Mouse (Mus musculus): Measurements from ENCODE around the gene Oprd1. TPM values are rescaled to one million over a fixed set of nuclear protein-coding genes. Genes with fewer than 3 reads are reported as not detected.

Oprd1 gene
- polyA plus RNA-seq, 1 experiment, result 0.19 TPM

DNA sequence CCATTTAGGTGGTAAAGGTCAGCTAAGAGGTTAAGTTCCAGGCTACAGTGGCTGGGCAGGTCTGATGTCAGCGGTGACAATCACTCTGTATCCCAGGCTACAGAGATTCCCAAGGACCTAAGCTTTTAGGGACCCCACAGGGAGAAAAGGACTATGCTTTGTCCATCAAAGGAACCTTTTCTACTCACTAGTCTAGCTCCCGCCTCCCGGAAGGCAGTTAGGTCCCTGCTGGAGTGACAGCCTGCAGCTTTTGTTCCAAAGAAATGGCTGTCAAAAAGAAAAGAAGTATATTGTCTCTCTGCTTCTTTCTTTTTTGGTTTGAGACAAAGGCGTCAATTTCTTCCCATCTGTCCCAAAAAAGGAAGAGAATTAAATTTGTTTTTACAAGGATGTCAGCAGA, 33.1 kb downstream of the Oprd1 start:
- Histone ChIP-seq H3K27ac (ENCODE audit: insufficient read depth, low read depth, low read length) (no peak overlapping the region), H3K4me3 (ENCODE audit: insufficient read depth, low read depth, low read length) (no peak overlapping the region), H3K36me3 (ENCODE audit: control insufficient read depth, insufficient read depth, low read length) (no peaks in the 10 kb centered on the region), H3K4me1 (ENCODE audit: control insufficient read depth, insufficient read depth, low read length) (no peaks in the 10 kb centered on the region), H3K27me3 (replicated peaks; ENCODE audit: control insufficient read depth, insufficient read depth, low read length) (no peaks in the 10 kb centered on the region)
- DNase-seq, result no peak
- WGBS, result 82% methylated on average over 4 of the region's 4 CpGs
- no peak for TF ChIP-seq CTCF (conservative IDR thresholded peaks at IDR 0.05; ENCODE audit: insufficient read depth, insufficient read length, low read depth, low read length)

- 92% methylated on average over 7 of the region's 7 CpGs for WGBS
- Histone ChIP-seq H3K27me3 (replicated peaks; ENCODE audit: control insufficient read depth, insufficient read depth, low read length) (no peaks in the 10 kb centered on the region), H3K4me3 (ENCODE audit: insufficient read depth, low read depth, low read length) (no peak overlapping the region), H3K27ac (ENCODE audit: insufficient read depth, low read depth, low read length) (no peak overlapping the region), H3K36me3 (ENCODE audit: control insufficient read depth, insufficient read depth, low read length) (no peaks in the 10 kb centered on the region), H3K4me1 (ENCODE audit: control insufficient read depth, insufficient read depth, low read length) (no peaks in the 10 kb centered on the region)
- DNase-seq, result no peak
- no peak for TF ChIP-seq POLR2A (IDR thresholded peaks at IDR 0.05; ENCODE audit: low read depth, low read length)
- TF ChIP-seq CTCF (conservative IDR thresholded peaks at IDR 0.05; ENCODE audit: insufficient read depth, insufficient read length, low read depth, low read length), result no peak
Observed at GRCm38 (mm10) chr4:132108221-132108620, 36.1 kb downstream of the Oprd1 start.

DNA sequence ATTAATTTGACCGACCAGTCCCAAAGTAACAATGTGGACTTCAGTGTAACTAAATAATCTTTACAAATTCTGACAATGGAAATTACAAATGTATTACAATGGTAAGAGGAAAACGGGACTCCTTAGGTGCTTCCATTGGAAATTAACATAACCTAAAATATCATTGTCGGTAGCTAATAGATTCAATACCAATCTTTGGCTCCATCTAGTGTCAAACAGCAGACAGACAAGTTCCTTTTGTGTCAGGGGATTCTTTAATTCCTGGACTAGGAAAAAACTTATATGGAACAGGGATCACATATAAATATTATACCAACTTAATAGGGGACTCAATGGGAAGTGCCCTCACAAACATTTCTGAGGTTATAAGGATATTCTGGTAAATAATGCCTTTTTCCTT, 43.1 kb downstream of the Oprd1 start:
- H3K4me3 ChIP-seq (ENCODE audit: insufficient read depth, low read depth, low read length), result no peak overlapping the region
- H3K36me3 ChIP-seq (ENCODE audit: control insufficient read depth, insufficient read depth, low read length), result no peaks in the 10 kb centered on the region
- TF ChIP-seq CTCF (conservative IDR thresholded peaks at IDR 0.05; ENCODE audit: insufficient read depth, insufficient read length, low read depth, low read length), result no peak
- TF ChIP-seq POLR2A (IDR thresholded peaks at IDR 0.05; ENCODE audit: low read depth, low read length), result no peak
- no peak overlapping the region for H3K27ac ChIP-seq (ENCODE audit: insufficient read depth, low read depth, low read length)
- WGBS, result 32% methylated on average over 3 of the region's 3 CpGs
- no peaks in the 10 kb centered on the region for H3K27me3 ChIP-seq (replicated peaks; ENCODE audit: control insufficient read depth, insufficient read depth, low read length)
- H3K4me1 ChIP-seq (ENCODE audit: control insufficient read depth, insufficient read depth, low read length), result no peaks in the 10 kb centered on the region; the same call in 1 of the 2 replicates
- no peak for DNase-seq

DNA sequence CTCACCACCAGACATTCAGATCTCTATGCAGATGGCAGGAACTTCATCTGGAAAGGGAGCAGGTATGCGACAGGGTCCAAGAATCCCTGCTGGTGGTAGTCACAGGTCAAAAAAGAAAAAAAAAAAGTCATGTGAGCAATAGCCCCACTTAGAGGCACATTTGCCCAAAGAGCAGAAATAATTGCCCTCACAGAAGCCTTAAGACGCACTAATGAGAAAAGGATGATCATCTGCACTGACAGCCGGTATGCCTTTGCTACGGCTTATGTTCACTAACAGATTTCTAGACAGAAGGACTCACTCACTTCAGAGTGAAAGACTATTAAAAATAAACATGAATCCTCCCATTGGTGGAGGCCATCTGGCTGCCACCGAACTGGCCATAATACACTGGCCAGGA, 44.7 kb downstream of the Oprd1 start:
- WGBS, result 70% methylated on average over 5 of the region's 5 CpGs
- no peak for DNase-seq
- Histone ChIP-seq H3K4me1 (ENCODE audit: control insufficient read depth, insufficient read depth, low read length) (no peaks in the 10 kb centered on the region; the same call in 1 of the 2 replicates), H3K27me3 (replicated peaks; ENCODE audit: control insufficient read depth, insufficient read depth, low read length) (no peaks in the 10 kb centered on the region), H3K36me3 (ENCODE audit: control insufficient read depth, insufficient read depth, low read length) (no peaks in the 10 kb centered on the region), H3K27ac (ENCODE audit: insufficient read depth, low read depth, low read length) (no peak overlapping the region), H3K4me3 (ENCODE audit: insufficient read depth, low read depth, low read length) (no peak overlapping the region)
- TF ChIP-seq POLR2A (IDR thresholded peaks at IDR 0.05; ENCODE audit: low read depth, low read length), result no peak
- TF ChIP-seq CTCF (conservative IDR thresholded peaks at IDR 0.05; ENCODE audit: insufficient read depth, insufficient read length, low read depth, low read length), result no peak

- TF ChIP-seq CTCF (conservative IDR thresholded peaks at IDR 0.05; ENCODE audit: insufficient read depth, insufficient read length, low read depth, low read length) (no peak), POLR2A (IDR thresholded peaks at IDR 0.05; ENCODE audit: low read depth, low read length) (no peak)
- Histone ChIP-seq H3K4me1 (ENCODE audit: control insufficient read depth, insufficient read depth, low read length) (no peaks in the 10 kb centered on the region), H3K27me3 (replicated peaks; ENCODE audit: control insufficient read depth, insufficient read depth, low read length) (no peaks in the 10 kb centered on the region), H3K4me3 (ENCODE audit: insufficient read depth, low read depth, low read length) (no peak overlapping the region), H3K36me3 (ENCODE audit: control insufficient read depth, insufficient read depth, low read length) (no peaks in the 10 kb centered on the region), H3K27ac (ENCODE audit: insufficient read depth, low read depth, low read length) (no peak overlapping the region)
- no peak for DNase-seq
- 86% methylated on average over 7 of the region's 7 CpGs for WGBS
Observed at GRCm38 (mm10) chr4:132095043-132095442, 49.2 kb downstream of the Oprd1 start.

DNA sequence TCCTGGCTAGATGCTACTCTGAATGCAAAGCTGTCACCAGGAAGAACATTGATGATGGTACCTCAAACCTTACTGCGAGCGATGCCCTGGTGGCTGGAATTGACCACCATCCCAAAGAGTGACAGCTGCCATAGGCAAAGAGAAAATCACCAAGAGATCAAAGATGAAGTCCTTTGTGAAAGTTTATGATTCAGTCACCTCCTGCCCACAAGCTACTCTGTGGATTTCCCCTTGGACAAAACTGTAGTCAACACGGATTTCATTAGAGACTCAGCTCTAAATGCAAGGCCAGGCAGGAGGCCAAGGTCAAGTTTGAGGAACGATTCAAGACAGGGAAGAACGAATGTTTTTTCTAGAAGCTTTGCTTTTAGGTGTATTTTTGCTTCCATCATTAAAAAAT, 50.4 kb downstream of the Oprd1 start:
- Histone ChIP-seq H3K27me3 (replicated peaks; ENCODE audit: control insufficient read depth, insufficient read depth, low read length) (no peaks in the 10 kb centered on the region), H3K4me1 (ENCODE audit: control insufficient read depth, insufficient read depth, low read length) (no peaks in the 10 kb centered on the region), H3K4me3 (ENCODE audit: insufficient read depth, low read depth, low read length) (no peak overlapping the region), H3K27ac (ENCODE audit: insufficient read depth, low read depth, low read length) (no peak overlapping the region), H3K36me3 (ENCODE audit: control insufficient read depth, insufficient read depth, low read length) (no peaks in the 10 kb centered on the region)
- 79% methylated on average over 5 of the region's 5 CpGs for WGBS
- no peak for TF ChIP-seq POLR2A (IDR thresholded peaks at IDR 0.05; ENCODE audit: low read depth, low read length)
- DNase-seq, result no peak

- H3K36me3 ChIP-seq (ENCODE audit: control insufficient read depth, insufficient read depth, low read length), result no peaks in the 10 kb centered on the region
- no peaks in the 10 kb centered on the region for H3K4me1 ChIP-seq (ENCODE audit: control insufficient read depth, insufficient read depth, low read length)
- no peak for TF ChIP-seq CTCF (conservative IDR thresholded peaks at IDR 0.05; ENCODE audit: insufficient read depth, insufficient read length, low read depth, low read length)
- no peak for TF ChIP-seq POLR2A (IDR thresholded peaks at IDR 0.05; ENCODE audit: low read depth, low read length)
- no peaks in the 10 kb centered on the region for H3K27me3 ChIP-seq (replicated peaks; ENCODE audit: control insufficient read depth, insufficient read depth, low read length)
- DNase-seq, result no peak
- no peak overlapping the region for H3K4me3 ChIP-seq (ENCODE audit: insufficient read depth, low read depth, low read length)
- H3K27ac ChIP-seq (ENCODE audit: insufficient read depth, low read depth, low read length), result no peak overlapping the region
- 61% methylated on average over 6 of the region's 6 CpGs for WGBS
Observed at GRCm38 (mm10) chr4:132093136-132093535, 51.1 kb downstream of the Oprd1 start.

- H3K4me3 ChIP-seq (ENCODE audit: insufficient read depth, low read depth, low read length), result no peak overlapping the region
- H3K27ac ChIP-seq (ENCODE audit: insufficient read depth, low read depth, low read length), result no peak overlapping the region
- 14% methylated on average over 7 of the region's 7 CpGs for WGBS
- H3K27me3 ChIP-seq (replicated peaks; ENCODE audit: control insufficient read depth, insufficient read depth, low read length), result no peaks in the 10 kb centered on the region
- DNase-seq, result peak; percentile 61
- H3K4me1 ChIP-seq (ENCODE audit: control insufficient read depth, insufficient read depth, low read length), result no peaks in the 10 kb centered on the region
- H3K36me3 ChIP-seq (ENCODE audit: control insufficient read depth, insufficient read depth, low read length), result no peaks in the 10 kb centered on the region
- TF ChIP-seq POLR2A (IDR thresholded peaks at IDR 0.05; ENCODE audit: low read depth, low read length) (no peak), CTCF (conservative IDR thresholded peaks at IDR 0.05; ENCODE audit: insufficient read depth, insufficient read length, low read depth, low read length) (peak; percentile 99)
Observed at GRCm38 (mm10) chr4:132088921-132089320, 55.4 kb downstream of the Oprd1 start.

Measured in kidney, adult 2 months (tissue).